Mouse (Mus musculus) A20 (cell line): ENCODE measurements around the gene Sez6l.

Experiments
- DNase-seq: peaks from one replicate; pipeline ENCODE4 v3.0.0-alpha.2; 2011; ENCODE audit warnings: low read depth, low spot score

The Sez6l gene

DNA sequence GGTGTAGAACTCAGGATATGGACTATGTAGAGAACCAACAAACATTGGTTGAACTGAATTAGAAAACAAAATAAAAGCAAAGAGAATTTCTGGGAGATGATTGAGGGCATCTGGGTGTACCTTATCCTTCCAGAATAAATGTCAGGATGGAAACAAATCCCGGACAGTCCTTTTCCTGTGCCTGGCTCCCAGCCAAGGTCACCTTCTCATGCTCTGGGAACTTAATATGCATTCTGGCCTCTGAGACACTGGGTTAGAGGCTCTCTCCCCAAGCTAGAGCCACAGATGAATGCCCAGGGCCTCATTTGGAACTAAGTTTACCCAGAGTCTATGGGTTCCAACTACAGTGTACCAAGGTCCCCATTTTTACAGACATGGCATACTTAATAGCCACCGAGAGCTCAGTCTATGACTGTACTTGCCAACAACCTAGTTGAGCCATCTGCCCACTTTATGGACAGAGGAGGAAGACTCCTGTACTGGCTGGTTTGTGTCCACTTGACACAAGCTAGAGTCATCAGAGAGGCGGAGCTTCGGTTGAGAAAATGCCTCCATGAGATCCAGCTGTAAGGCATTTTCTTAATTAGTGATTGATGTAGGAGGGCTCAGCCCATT lies 7.3 kb upstream of the Sez6l start:
- no peak for DNase-seq

DNA sequence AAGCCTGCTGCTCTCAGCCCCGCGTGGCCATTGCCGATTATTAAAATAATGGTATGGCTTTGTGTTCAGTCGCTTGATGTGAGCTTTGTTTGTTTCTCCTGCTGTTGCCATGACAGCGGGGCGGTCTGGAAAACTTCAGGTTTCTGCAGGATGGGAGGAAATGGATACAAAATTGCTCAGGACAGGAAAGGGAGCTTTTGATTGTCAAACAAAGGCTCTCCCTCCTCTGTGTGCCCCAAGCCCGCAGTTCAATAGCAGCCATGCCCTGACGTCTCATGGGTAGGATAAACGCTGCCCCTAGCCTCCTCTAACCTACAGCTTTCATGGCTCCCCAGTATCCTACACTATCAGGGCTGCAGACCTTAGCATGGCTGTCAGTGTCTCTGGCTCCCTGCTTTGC lies 6.3 kb upstream of the Sez6l start:
- DNase-seq, result no peak

DNA sequence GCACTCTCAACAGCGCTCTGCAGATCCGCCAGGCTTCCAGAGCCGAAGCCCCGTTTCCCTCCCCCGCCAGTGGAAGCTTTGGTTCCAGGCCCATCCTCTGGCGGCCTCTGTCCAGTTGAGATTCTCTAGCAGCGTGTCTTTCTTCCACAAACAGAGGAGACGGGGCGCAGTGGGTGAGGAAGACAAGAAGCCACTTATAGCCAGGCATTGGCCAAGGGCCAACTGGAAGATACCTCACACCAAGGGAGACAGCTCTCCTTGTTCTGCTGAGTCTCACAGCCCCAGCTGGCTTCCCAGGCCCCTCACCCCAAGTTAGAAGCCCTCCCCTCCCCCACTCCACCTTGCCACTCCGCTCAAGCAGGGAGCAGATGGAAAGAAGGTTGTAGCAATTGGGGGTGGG lies 765 bp upstream of the Sez6l start:
- no peak for DNase-seq

DNA sequence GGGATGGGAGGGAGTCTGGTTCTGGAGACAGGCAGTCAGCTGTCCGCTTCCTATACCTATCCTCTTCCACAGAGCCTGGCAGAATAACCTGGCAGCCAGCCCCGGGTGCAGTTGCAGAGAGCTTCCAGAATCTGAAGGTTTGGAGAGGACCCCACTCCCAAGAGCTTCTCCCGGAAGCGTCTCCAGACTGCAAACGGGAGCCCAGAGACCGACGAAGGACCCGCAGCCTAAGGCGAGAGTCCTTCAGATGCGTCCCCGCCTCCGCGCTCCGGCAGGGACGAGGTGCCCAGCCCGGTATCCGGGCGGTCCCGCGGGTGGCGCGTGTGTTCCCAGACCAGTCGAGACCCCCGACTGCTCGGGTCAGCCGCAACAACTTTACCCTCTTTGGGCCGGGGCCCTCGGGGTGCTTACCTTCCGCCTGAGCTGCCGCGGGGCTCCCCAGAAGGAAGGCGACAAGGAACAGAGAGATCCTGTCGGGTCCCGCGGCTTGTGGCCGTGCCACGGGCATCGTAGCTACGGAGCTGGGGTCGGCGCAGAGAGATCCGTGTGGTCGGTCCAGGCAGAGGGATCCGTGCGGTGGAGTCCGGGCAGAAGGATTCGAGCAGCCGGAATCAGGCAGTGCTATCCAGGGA lies 508 bp downstream of the Sez6l start:
- no peak for DNase-seq

GRCm38 (mm10) chr5:112575151-112575915 lies 1.7 kb downstream of the Sez6l start:
- DNase-seq, result no peak

GRCm38 (mm10) chr5:112573916-112574315 lies 3.1 kb downstream of the Sez6l start:
- no peak for DNase-seq

DNA sequence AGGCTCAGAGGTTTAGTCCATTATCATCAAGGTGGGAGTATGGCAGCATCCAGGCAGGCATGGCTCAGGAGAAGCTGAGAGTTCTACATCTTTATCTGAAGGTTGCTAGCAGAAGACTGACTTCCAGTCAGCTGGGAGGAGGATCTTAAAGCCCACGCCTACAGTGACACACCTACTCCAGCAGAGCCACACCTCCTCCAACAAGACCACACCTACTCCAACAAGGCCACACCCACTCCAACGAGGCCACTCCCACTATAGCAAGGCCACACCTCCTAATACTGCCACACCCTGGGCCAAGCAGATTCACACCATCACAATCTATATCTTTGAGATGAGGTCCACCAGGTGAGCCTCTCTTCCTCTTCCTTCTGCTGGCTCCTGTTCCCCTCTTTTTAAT lies 4.8 kb downstream of the Sez6l start:
- DNase-seq, result no peak

- no peak for DNase-seq
These were observed 11.5 kb downstream of the Sez6l start for GRCm38 (mm10) chr5:112565489-112565888.

GRCm38 (mm10) chr5:112565083-112565482 lies 11.9 kb downstream of the Sez6l start:
- DNase-seq, result no peak

DNA sequence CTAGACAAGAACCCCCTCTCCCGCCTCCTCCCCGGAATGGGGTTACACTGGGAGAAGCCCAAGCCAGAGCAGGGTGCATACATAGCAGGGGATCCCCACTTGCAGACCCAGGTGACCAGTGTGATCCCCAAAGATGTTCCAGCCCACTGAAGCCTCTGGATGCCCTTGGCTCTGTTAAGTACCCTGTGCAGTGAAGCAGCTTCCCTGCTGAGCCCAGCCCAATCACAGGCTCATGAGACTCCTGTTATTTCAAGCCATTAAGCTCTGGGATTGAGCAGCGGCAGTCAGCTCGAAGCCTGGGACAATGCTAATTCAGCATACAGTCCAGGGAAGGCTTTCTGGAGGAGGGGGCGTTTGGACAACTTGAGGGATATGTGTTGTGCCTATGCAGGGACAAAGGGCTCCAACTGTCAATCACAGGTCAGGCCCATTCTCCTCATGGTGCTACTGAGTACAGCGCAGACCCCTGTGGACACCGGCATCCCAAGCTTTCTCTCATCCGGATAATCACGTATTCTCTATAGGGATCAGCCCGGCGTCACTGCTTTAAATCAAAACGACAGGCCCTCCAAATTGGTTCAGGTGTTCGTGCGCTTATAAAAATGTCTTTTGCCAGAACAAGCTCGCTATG lies 16.0 kb downstream of the Sez6l start:
- DNase-seq, result no peak

DNA sequence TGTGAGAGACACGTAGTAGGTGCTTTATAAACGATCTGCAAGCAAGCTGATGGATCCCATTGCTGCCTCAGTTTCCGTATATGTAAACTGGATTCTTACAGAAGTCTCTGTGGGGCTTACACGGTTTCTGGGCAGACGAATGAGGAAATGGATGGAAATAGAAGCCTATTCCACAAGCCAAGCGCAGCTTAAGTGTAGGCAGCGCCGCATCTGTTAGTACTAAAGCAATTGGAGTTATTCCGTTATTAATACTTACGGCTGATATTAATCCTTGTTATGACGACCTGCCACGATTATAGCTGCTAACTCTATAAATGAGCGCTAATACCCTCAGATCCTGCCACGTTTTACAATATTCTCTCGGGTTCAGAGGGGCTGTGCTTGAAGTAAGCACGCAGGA lies 16.8 kb downstream of the Sez6l start:
- DNase-seq, result no peak

DNA sequence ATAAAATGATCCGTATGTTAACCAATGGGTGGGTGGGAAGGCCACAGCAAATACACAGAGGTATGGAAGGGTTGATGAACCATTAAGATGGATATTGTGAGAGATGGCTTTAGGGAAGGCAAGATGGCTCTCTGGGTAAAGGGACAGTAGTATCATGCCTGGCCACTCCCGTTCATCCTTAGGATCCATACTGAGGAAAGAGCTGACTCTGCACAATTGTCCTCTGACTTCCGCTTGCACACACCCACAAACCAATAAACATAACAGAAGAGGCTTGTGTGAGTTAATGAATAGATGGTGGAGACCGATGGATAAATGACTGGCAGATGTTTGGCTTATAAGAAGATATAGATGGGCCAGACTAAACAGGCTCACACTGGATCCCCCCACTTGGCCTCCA lies 19.6 kb downstream of the Sez6l start:
- DNase-seq, result no peak

GRCm38 (mm10) chr5:112556640-112557039 lies 20.3 kb downstream of the Sez6l start:
- no peak for DNase-seq

GRCm38 (mm10) chr5:112554508-112554907 lies 22.5 kb downstream of the Sez6l start:
- no peak for DNase-seq

GRCm38 (mm10) chr5:112552786-112553185 lies 24.2 kb downstream of the Sez6l start:
- DNase-seq, result no peak

GRCm38 (mm10) chr5:112551975-112552728 lies 24.8 kb downstream of the Sez6l start:
- no peak for DNase-seq

DNA sequence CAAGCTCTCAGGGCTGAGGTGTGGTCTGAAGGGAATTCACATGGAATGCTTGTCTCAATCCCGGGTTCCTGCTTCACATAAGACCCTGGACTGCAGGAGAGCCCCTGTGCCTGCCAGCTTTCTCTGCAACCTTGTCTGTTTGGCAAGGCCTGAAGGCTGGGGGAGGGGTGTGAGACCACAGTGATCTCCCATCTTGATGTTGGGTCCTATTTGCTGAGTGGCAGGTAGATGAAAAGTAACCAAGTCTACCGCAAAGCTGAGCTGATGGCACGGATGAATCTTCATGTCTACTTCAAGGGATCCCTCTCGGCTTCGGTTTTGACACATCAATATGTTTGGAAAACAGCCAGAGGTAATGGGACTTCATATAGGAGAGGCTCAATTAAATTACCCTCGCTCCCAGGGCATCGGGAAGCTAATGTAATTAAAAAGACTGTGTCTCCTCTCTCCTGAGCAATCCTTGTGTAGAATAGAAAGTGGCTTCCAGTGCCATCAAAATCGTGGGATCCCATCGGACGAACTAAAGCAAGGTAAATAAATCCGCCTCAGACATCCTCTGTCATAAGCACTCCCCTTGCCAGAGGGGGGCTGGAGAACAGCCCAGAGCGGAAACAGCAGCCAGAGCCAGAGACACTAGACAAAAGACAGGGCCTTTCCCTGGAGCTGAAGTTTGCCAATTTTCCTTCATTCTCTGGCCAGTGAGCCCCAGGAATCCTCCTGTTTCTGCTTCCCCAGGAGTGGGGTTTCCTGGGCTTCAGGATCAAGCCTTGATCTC lies 28.0 kb downstream of the Sez6l start:
- no peak for DNase-seq

GRCm38 (mm10) chr5:112546771-112547170 lies 30.2 kb downstream of the Sez6l start:
- DNase-seq, result no peak

DNA sequence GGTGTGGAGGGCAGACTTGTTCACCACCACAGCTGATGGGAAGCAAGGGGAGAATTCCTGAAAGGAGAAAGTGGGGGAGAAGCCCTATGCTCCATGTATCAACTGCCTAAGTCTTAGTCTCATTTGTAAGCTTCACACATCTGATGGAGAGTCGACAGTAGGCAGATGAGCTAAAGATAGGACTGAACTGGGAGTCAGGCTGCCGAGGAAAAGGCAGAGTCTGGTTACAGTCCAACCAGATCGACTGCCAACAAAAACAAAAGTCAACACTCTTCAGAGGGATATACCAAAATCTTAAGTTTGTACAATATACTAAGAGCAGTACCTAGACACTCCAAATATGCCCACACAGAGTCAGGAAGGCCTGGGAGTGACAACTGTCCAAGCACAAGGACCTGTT lies 38.7 kb downstream of the Sez6l start:
- no peak for DNase-seq

GRCm38 (mm10) chr5:112535868-112536267 lies 41.1 kb downstream of the Sez6l start:
- no peak for DNase-seq

DNA sequence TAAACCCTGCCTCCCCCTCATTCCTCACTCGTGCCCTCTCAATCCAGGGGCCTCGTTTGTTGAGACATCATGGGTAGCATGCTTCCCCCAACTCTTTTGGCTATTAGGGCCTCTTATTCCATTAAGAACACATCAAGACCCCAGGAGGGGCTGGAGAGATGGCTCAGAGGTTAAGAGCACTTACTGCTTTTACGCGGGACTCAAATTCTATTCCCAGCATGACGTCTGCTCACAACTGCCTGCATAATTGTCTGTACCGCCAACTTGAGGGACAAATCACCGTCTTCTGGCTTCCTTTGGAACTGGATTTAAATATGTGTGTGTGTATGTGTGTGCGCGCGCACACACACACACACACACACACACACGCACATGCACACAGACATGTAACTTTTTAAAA lies 42.8 kb downstream of the Sez6l start:
- no peak for DNase-seq
